22 mouse cellular contexts compared by ENCODE assay signal in genomic region chr7:129854942-129855341, GRCm38 (mm10).
A peak's percentile ranks its signal among the peaks of the same experiment; 100 is the strongest.
DNase-seq lines count a peak whose midpoint lies in the region; ATAC-seq and TF ChIP-seq lines count a peak whose summit lies in the region.
"Had no signal": no experiment of that assay in that cellular context is flagged by ENCODE, and none has a peak within 500 bp of the region (broad histone marks: within the 10 kb centered on the region; RNA-seq: fewer than 3 reads in every experiment).

No protein-coding gene starts in this region.

- no peak for DNase-seq in embryonic facial prominence, embryonic 10.5 days (ENCODE audit: low spot score)
- DNase-seq in stomach, postnatal 0 days (ENCODE audit: low spot score) = no peak
- peak; percentile 86 for DNase-seq in embryonic facial prominence, embryonic 14.5 days (ENCODE audit: low spot score)
- no peak for DNase-seq in right cerebral cortex, postnatal 10 days (ENCODE audit: low spot score in 2 of 2)
- DNase-seq: adrenal gland, adult 8-10 months; adrenal gland, postnatal 14 days; adrenal gland, postnatal 36 days; B cell, adult 2 months; cerebellum, adult 11-12 months; cerebellum, adult 2 months; cerebellum, adult 9-10 months; cerebellum, postnatal 10 days; cerebellum, postnatal 25 days; forebrain, postnatal 0 days had no signal

- H3K9me3 ChIP-seq in embryonic facial prominence, embryonic 13.5 days = no peaks in the 10 kb centered on the region
- H3K9me3 ChIP-seq in embryonic facial prominence, embryonic 10.5 days = no peaks in the 10 kb centered on the region
- no peaks in the 10 kb centered on the region for H3K9me3 ChIP-seq in stomach, embryonic 16.5 days (replicated peaks; ENCODE audit: control insufficient read depth, low read length)
- no peaks in the 10 kb centered on the region for H3K9me3 ChIP-seq in stomach, postnatal 0 days (ENCODE audit: control insufficient read depth, low read length)
- H3K9me3 ChIP-seq in embryonic facial prominence, embryonic 14.5 days (ENCODE audit: control insufficient read depth, low read length) = no peaks in the 10 kb centered on the region
- no peaks in the 10 kb centered on the region for H3K9me3 ChIP-seq in heart, embryonic 12.5 days (replicated peaks)
- H3K9me3 ChIP-seq: forebrain, embryonic 13.5 days; forebrain, embryonic 15.5 days had no signal

- H3K4me1 ChIP-seq in embryonic facial prominence, embryonic 13.5 days = peaks cover 18% of the 10 kb centered on the region
- peaks cover 24% of the 10 kb centered on the region for H3K4me1 ChIP-seq in embryonic facial prominence, embryonic 10.5 days
- peaks cover 5% of the 10 kb centered on the region; the same call in 1 of the 2 replicates for H3K4me1 ChIP-seq in stomach, embryonic 16.5 days (ENCODE audit: control insufficient read depth, insufficient read depth, low read length)
- H3K4me1 ChIP-seq in stomach, postnatal 0 days (replicated peaks; ENCODE audit: control insufficient read depth, insufficient read depth) = no peaks in the 10 kb centered on the region
- 0 out of 2 replicates have a peak, but pooled peaks cover 5% of the 10 kb centered on the region for H3K4me1 ChIP-seq in embryonic facial prominence, embryonic 14.5 days (ENCODE audit: control insufficient read depth, insufficient read depth, low read length)
- H3K4me1 ChIP-seq in heart, embryonic 12.5 days (replicated peaks) = no peaks in the 10 kb centered on the region
- H3K4me1 ChIP-seq: forebrain, embryonic 13.5 days; forebrain, embryonic 15.5 days had no signal

- no peak for TF ChIP-seq EP300 in stomach, postnatal 0 days (optimal IDR thresholded peaks at IDR 0.05)

- peak; percentile 48; the same call in 1 of the 2 replicates for ATAC-seq in embryonic facial prominence, embryonic 13.5 days (ENCODE audit: insufficient number of reproducible peaks, insufficient read depth, low FRiP score, low TSS enrichment, low read depth)
- no peak; the same call in 1 of the 2 replicates for ATAC-seq in stomach, embryonic 16.5 days (ENCODE audit: insufficient read depth, low FRiP score)
- ATAC-seq in stomach, postnatal 0 days (ENCODE audit: low FRiP score, low TSS enrichment) = no peak
- peak; percentile 83 for ATAC-seq in embryonic facial prominence, embryonic 14.5 days (ENCODE audit: low read depth)
- ATAC-seq in heart, embryonic 12.5 days (ENCODE audit: insufficient number of reproducible peaks, low FRiP score) = no peak
- ATAC-seq: activated CD4-positive, CD25-positive, alpha-beta regulatory T cell, adult 4 months; CD4-positive, CD25-positive, alpha-beta regulatory T cell, adult 4 months; forebrain, embryonic 13.5 days; forebrain, embryonic 15.5 days; forebrain, postnatal 0 days had no signal

- 50% methylated on average over 2 of the region's 2 CpGs for WGBS in embryonic facial prominence, embryonic 13.5 days
- 60% methylated on average over 2 of the region's 2 CpGs for WGBS in embryonic facial prominence, embryonic 10.5 days
- 71% methylated on average over 2 of the region's 2 CpGs for WGBS in stomach, embryonic 16.5 days
- 58% methylated on average over 2 of the region's 2 CpGs for WGBS in stomach, postnatal 0 days
- WGBS in embryonic facial prominence, embryonic 14.5 days = 58% methylated on average over 2 of the region's 2 CpGs
- 69% methylated on average over 2 of the region's 2 CpGs for WGBS in heart, embryonic 12.5 days

- H3K9ac ChIP-seq in embryonic facial prominence, embryonic 13.5 days = no peak overlapping the region
- H3K9ac ChIP-seq in stomach, embryonic 16.5 days (ENCODE audit: low read length) = no peak overlapping the region
- H3K9ac ChIP-seq in stomach, postnatal 0 days (ENCODE audit: low read length) = no peak overlapping the region
- H3K9ac ChIP-seq in embryonic facial prominence, embryonic 14.5 days (ENCODE audit: low read depth, low read length) = no peak overlapping the region
- H3K9ac ChIP-seq in heart, embryonic 12.5 days = no peak overlapping the region
- H3K9ac ChIP-seq: forebrain, embryonic 13.5 days; forebrain, embryonic 15.5 days; forebrain, postnatal 0 days had no signal

- no peaks in the 10 kb centered on the region for H3K27me3 ChIP-seq in embryonic facial prominence, embryonic 13.5 days
- no peaks in the 10 kb centered on the region for H3K27me3 ChIP-seq in embryonic facial prominence, embryonic 10.5 days (replicated peaks; ENCODE audit: low read depth, poor library complexity, severe bottlenecking)
- H3K27me3 ChIP-seq in stomach, embryonic 16.5 days (ENCODE audit: control insufficient read depth, insufficient read depth, low read length) = no peaks in the 10 kb centered on the region
- H3K27me3 ChIP-seq in stomach, postnatal 0 days (ENCODE audit: control insufficient read depth, insufficient read depth, low read length) = no peaks in the 10 kb centered on the region
- H3K27me3 ChIP-seq in embryonic facial prominence, embryonic 14.5 days (replicated peaks; ENCODE audit: control insufficient read depth, insufficient read depth, low read length) = no peaks in the 10 kb centered on the region
- no peaks in the 10 kb centered on the region for H3K27me3 ChIP-seq in heart, embryonic 12.5 days (replicated peaks)
- H3K27me3 ChIP-seq: forebrain, embryonic 15.5 days had no signal

- no peaks in the 10 kb centered on the region for H3K36me3 ChIP-seq in embryonic facial prominence, embryonic 13.5 days
- no peaks in the 10 kb centered on the region for H3K36me3 ChIP-seq in embryonic facial prominence, embryonic 10.5 days (replicated peaks)
- H3K36me3 ChIP-seq in stomach, embryonic 16.5 days (ENCODE audit: control insufficient read depth, insufficient read depth, low read length) = no peaks in the 10 kb centered on the region
- no peaks in the 10 kb centered on the region for H3K36me3 ChIP-seq in stomach, postnatal 0 days (ENCODE audit: control insufficient read depth, insufficient read depth, low read length)
- H3K36me3 ChIP-seq in embryonic facial prominence, embryonic 14.5 days (ENCODE audit: control insufficient read depth, insufficient read depth, low read length) = no peaks in the 10 kb centered on the region
- no peaks in the 10 kb centered on the region for H3K36me3 ChIP-seq in heart, embryonic 12.5 days
- H3K36me3 ChIP-seq: forebrain, embryonic 15.5 days; G1E had no signal

- H3K4me3 ChIP-seq in embryonic facial prominence, embryonic 13.5 days = no peak overlapping the region
- no peak overlapping the region for H3K4me3 ChIP-seq in embryonic facial prominence, embryonic 10.5 days
- no peak overlapping the region for H3K4me3 ChIP-seq in stomach, embryonic 16.5 days (replicated peaks; ENCODE audit: low read length)
- no peak overlapping the region for H3K4me3 ChIP-seq in stomach, postnatal 0 days (ENCODE audit: low read depth, low read length)
- no peak overlapping the region for H3K4me3 ChIP-seq in embryonic facial prominence, embryonic 14.5 days (ENCODE audit: low read depth, low read length)
- no peak overlapping the region for H3K4me3 ChIP-seq in heart, embryonic 12.5 days
- H3K4me3 ChIP-seq: forebrain, embryonic 13.5 days; forebrain, embryonic 15.5 days had no signal

- TF ChIP-seq CTCF in stomach, postnatal 0 days (IDR thresholded peaks at IDR 0.05; ENCODE audit: low read depth) = no peak

- peak overlapping the region; percentile 48; the same call in 1 of the 2 replicates for H3K27ac ChIP-seq in embryonic facial prominence, embryonic 13.5 days
- no peak overlapping the region for H3K27ac ChIP-seq in embryonic facial prominence, embryonic 10.5 days (replicated peaks)
- peak overlapping the region; percentile 5; the same call in 1 of the 2 replicates for H3K27ac ChIP-seq in stomach, embryonic 16.5 days (ENCODE audit: low read length)
- no peak overlapping the region for H3K27ac ChIP-seq in stomach, postnatal 0 days (replicated peaks)
- H3K27ac ChIP-seq in embryonic facial prominence, embryonic 14.5 days (replicated peaks; ENCODE audit: low read depth, low read length) = no peak overlapping the region
- H3K27ac ChIP-seq in heart, embryonic 12.5 days (ENCODE audit: poor library complexity, severe bottlenecking) = no peak overlapping the region
- H3K27ac ChIP-seq: forebrain, embryonic 13.5 days; forebrain, embryonic 15.5 days had no signal

- H3K4me2 ChIP-seq in embryonic facial prominence, embryonic 13.5 days = no peak overlapping the region
- H3K4me2 ChIP-seq in stomach, embryonic 16.5 days (ENCODE audit: low read depth, low read length) = no peak overlapping the region
- no peak overlapping the region for H3K4me2 ChIP-seq in stomach, postnatal 0 days (replicated peaks; ENCODE audit: low read depth)
- no peak overlapping the region for H3K4me2 ChIP-seq in embryonic facial prominence, embryonic 14.5 days (ENCODE audit: low read depth, low read length)
- no peak overlapping the region for H3K4me2 ChIP-seq in heart, embryonic 12.5 days
- H3K4me2 ChIP-seq: forebrain, embryonic 13.5 days; forebrain, embryonic 15.5 days had no signal

Comparison
In these comparisons a context has a peak if more than half of its experiments do, and no peak if none do; other contexts are left out.
1. H3K27ac ChIP-seq: peak in embryonic facial prominence, embryonic 13.5 days (single experiment) and stomach, embryonic 16.5 days (single experiment); none in embryonic facial prominence, embryonic 10.5 days (single experiment), stomach, postnatal 0 days (single experiment), embryonic facial prominence, embryonic 14.5 days (single experiment) and heart, embryonic 12.5 days (single experiment).
2. ATAC-seq: peak in embryonic facial prominence, embryonic 13.5 days (single experiment) and embryonic facial prominence, embryonic 14.5 days (single experiment); none in stomach, embryonic 16.5 days (single experiment), stomach, postnatal 0 days (single experiment) and heart, embryonic 12.5 days (single experiment).